Mouse (Mus musculus) ovary, adult 2 months (tissue): Measurements from ENCODE around the gene Avil. TPM values are rescaled to one million over a fixed set of nuclear protein-coding genes. Genes with fewer than 3 reads are reported as not detected.

Experiments used
- polyA plus RNA-seq: library from polyadenylated mRNA; depleted of rRNA; stranded (reverse); fragments of >200 nt; gene quantifications from 2 replicates; pipeline ENCODE4 v1.2.3, GENCODE M21; 2012; rRNA removed

Avil gene
- 0.09 and 0.25 TPM in 2 replicates for polyA plus RNA-seq

GRCm38 (mm10) chr10:127000529-127000928 lies at the start of gene Avil:
Gene Avil, plus strand, starts transcription at chr10:127000709.

GRCm38 (mm10) chr10:126978277-126978994 lies 22.1 kb upstream of the Avil start, which contains the start of gene Ctdsp2:
Gene Ctdsp2, plus strand, starts transcription at chr10:126978717.

GRCm38 (mm10) chr10:127030336-127031296 lies 30.1 kb downstream of the Avil start, which contains the start of gene Tsfm:
Gene Tsfm, minus strand, starts transcription at chr10:127030840.

DNA sequence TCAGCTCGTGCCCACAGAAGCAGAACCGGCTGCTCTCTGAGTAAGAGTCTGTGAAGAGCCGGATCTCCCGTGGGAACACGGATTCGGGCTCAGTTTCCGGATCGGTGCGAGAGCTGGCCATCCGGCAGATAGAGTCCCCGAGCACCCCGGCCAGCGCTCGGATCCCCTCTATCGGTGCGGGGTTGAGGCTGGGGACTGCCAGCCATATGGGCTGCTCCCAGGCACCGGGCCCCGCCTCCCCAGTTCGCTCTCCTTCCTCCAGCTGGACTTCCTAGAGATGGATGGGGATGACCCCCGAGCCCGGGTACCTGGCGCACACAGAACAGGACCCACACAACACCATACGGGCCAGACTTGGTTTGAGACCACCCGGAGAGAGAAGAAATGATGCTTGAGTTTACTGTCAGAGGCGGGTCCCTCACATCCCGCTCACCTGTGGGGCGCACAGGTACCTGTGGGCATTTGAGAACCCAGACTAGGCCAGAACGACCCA lies 40.8 kb downstream of the Avil start, which contains the start of the genes Mettl1 and Eef1akmt3:
TSS of gene Mettl1 (plus strand) at position 141 of the 493 bp plus-strand sequence.
TSS of gene Eef1akmt3 (minus strand) at position 240 of the 493 bp plus-strand sequence.

DNA sequence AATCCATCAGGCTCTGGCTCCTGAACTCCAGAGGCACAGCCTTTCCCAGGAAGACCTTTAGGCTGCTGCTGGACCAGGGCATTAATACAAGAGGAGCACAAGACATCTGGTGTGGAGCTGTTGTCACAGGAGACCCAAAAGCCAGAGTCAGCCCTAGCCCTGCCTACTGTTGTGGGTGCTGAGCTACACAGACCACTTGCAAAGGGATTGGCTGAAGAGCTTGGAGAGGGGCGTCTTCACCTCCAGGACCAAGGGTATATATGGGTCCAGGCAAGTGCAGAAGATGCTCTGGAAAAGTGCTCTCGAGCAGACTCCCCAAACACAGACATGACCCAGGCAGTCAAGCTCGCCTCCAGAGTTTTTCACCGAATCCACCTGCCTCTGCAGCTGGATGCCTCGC lies 47.4 kb downstream of the Avil start, which contains the start of gene Cyp27b1:
TSS of gene Cyp27b1 (plus strand) at position 297 of the 400 bp plus-strand sequence.

GRCm38 (mm10) chr10:127059968-127060916 lies 59.7 kb downstream of the Avil start, which contains the start of gene March9:
Gene March9, minus strand, starts transcription at chr10:127060184.

DNA sequence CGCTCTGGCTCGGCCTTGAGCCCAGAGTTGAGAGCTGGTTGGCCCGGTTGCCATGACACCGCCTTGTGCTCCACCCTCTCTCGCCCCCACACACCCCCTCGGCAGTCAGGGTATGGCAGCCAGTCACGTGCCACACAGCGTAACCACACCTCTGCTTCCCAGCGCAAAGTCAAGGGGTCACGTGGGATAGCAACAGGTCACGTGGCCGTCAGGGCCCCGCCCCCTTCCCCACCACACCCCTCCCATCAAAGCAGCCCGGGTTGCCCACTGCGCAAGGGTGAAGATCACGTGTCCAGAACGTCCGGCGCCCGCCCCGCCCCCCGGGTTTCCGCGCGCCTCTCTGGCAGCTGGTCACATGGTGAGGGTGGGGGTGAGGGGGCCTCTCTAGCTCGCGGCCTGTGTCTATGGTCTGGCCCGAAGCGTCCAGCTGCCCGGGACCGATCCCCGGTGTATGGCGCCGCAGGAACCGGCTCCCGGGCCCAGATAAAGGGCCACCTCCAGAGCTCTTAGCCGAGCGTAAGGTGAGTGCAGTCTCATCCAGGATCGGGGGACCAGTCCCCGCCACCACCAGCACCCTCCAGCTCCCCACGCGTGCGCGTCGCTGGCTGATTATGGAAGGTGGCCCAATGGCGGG lies 62.8 kb downstream of the Avil start, which contains the start of gene Cdk4:
TSS of gene Cdk4 (plus strand) at position 296 of the 634 bp plus-strand sequence.

Other genes with a start within 250 kb of the Avil start
- 13.9 and 15.1 TPM in 2 replicates for gene Atp23, start 99.4 kb upstream of the Avil start, polyA plus RNA-seq
- 152 and 173 TPM in 2 replicates for gene Ctdsp2, start 22.0 kb upstream of the Avil start, polyA plus RNA-seq
- 53.1 and 69.5 TPM in 2 replicates for gene Tsfm, start 30.1 kb downstream of the Avil start, polyA plus RNA-seq
- gene Mettl1, start 40.7 kb downstream of the Avil start, polyA plus RNA-seq: 29.7 and 33.5 TPM in 2 replicates
- 0.95 and 1.1 TPM in 2 replicates for gene Eef1akmt3, start 40.8 kb downstream of the Avil start, polyA plus RNA-seq
- gene Cyp27b1, start 47.5 kb downstream of the Avil start, polyA plus RNA-seq: 0.64 and 0.89 TPM in 2 replicates
- gene March9, start 59.5 kb downstream of the Avil start, polyA plus RNA-seq: 19.1 and 27.0 TPM in 2 replicates
- 382 and 484 TPM in 2 replicates for gene Cdk4, start 62.8 kb downstream of the Avil start, polyA plus RNA-seq
- gene Tspan31, start 69.6 kb downstream of the Avil start, polyA plus RNA-seq: 105 and 119 TPM in 2 replicates
- gene Agap2, start 74.6 kb downstream of the Avil start, polyA plus RNA-seq: 18.0 and 26.2 TPM in 2 replicates
- 72.1 and 89.3 TPM in 2 replicates for gene Os9, start 120.4 kb downstream of the Avil start, polyA plus RNA-seq
- gene B4galnt1, start 164.5 kb downstream of the Avil start, polyA plus RNA-seq: 11.4 and 16.1 TPM in 2 replicates
- 2.0 and 2.7 TPM in 2 replicates for gene Slc26a10, start 179.9 kb downstream of the Avil start, polyA plus RNA-seq
- 71.4 and 75.9 TPM in 2 replicates for gene Arhgef25, start 189.4 kb downstream of the Avil start, polyA plus RNA-seq
- gene Dtx3, start 195.0 kb downstream of the Avil start, polyA plus RNA-seq: 262 and 306 TPM in 2 replicates
- gene Pip4k2c, start 210.9 kb downstream of the Avil start, polyA plus RNA-seq: 32.8 and 34.9 TPM in 2 replicates